Mouse (Mus musculus) regulatory T cell (primary cell): ENCODE data around the gene Tmco3.

Experiments used
- in situ Hi-C: fragments of 300-600 bp; cut with MboI, MseI; formaldehyde crosslinking; loops from one replicate; pipeline ENCODE4 v1.15.1; 2025; ENCODE audit warnings: high pct_unique_total_duplicates

The Tmco3 gene

GRCm38 (mm10) chr8:13305884-13306283 is 17.9 kb downstream of the Tmco3 start:
- in situ Hi-C loops: no loop called here

DNA sequence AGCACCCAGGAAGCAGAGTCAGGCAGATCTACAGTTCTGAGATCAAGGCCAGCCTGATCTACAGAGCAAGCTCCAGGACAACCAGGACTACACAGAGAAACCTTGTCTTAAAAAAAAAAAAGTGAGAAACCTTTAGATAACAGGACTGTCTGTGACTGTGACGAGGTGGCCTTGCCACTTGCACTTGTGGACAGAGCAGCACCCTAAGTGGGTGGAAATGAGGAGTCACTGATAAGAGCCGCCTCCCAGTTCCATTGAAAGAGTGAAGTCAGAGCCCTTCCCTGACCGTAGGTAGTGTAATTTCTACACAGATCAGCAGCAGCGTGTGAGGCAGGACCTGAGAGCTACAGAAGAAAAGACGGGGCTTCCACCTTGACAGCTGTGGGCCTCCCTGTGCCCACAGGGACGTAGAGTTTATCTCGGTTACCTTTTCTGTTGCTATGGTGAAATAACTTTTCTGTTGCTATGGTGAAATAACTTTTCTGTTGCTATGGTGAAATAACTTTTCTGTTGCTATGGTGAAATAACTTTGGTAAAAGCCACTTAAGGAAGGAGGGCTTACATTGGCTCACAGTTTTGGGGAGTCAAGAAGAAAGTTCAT is 18.4 kb downstream of the Tmco3 start:
- in situ Hi-C loops: no loop called here

DNA sequence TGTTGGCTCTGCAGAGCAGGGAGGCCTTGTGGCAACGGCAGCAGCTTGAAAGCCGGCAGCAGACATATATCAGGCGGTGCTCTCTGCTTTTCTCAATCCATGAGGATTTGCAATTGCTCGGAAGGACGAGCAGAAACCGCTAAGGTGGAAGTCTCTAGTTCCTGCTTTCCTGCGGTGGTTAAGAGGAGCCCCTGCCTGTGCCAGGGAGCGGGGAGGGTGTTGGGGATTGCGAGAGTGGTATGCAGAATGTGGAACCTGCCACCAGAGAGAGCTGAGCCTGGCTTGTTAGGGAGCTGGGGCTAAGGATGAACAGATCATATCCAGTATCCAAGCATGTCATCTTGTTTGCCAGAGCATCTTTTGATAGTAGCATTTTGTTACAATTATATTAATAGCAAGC is 18.9 kb downstream of the Tmco3 start:
- in situ Hi-C loops: no loop called here

GRCm38 (mm10) chr8:13314922-13315321 is 26.9 kb downstream of the Tmco3 start:
- in situ Hi-C loops: no loop called here

GRCm38 (mm10) chr8:13316671-13317070 is 28.7 kb downstream of the Tmco3 start:
- in situ Hi-C loops: no loop called here

GRCm38 (mm10) chr8:13326598-13326997 is 38.6 kb downstream of the Tmco3 start:
- in situ Hi-C loops: no loop called here

DNA sequence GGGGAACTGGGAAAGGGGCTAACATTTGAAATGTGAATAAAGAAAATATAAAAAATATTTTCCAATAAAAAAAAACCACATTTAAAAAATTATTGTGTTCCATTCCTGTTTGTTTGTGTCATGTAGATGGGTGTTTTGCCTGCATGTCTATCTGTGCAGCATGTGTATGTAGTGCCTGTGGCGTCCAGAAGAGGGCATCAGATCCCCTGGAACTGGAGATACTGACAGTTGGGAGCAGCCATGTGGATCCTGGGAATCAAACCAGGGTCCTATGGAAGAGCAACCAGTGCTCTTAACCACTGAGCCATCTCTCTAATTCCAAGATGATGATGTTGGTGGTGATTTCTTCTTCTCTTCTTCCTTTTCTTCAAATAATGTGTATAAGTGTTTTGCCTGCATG is 46.7 kb downstream of the Tmco3 start:
- in situ Hi-C loops: loop anchor here (5.0 kb wide), 1 partner anchor 227 kb away; the partner anchor contains the start of genes Cul4a and Pcid2

- in situ Hi-C loops: loop anchor here (5.0 kb wide), 1 partner anchor 230 kb away; the partner anchor contains the start of genes Cul4a and Pcid2
These were observed 49.3 kb downstream of the Tmco3 start for GRCm38 (mm10) chr8:13337245-13337644.

- in situ Hi-C loops: loop anchor here (5.0 kb wide), 1 partner anchor 230 kb away; the partner anchor contains the start of genes Cul4a and Pcid2
These were observed 49.7 kb downstream of the Tmco3 start for GRCm38 (mm10) chr8:13337678-13338077.

DNA sequence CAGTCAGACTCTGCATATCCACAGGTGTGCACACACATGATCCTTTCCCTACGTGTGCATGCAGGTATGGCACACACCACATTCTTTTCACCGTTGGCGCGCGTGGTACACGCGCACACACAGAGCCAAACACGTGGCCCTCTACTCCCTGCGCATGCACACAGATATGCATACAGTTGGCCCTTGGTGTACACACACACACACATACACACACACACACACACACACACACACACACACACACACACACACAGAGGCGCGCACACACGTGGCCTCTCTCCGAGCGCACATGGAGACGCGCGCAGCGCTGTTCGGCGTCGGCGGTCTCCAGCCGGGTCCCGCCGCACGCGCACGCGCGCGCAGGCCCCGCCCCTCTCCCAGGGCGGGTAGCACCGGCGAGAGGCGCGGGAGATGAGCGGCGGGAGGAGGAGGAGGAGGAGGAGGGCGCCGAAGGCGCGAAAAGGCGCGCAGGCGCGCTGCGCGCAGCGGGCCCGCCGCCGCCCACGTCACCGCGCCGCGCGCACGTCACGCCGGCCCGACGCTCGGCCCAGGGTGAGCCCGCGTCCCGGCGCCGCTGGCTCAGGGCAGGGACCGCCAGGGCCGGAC is 50.4 kb downstream of the Tmco3 start, which contains the start of gene Tfdp1:
Gene Tfdp1, plus strand, starts transcription at position 497 of the 606 bp plus-strand sequence.
- in situ Hi-C loops: loop anchor here (5.0 kb wide), 1 partner anchor 231 kb away; the partner anchor contains the start of genes Cul4a and Pcid2

- in situ Hi-C loops: loop anchor here (5.0 kb wide), 1 partner anchor 232 kb away; the partner anchor contains the start of genes Cul4a and Pcid2
These were observed 51.1 kb downstream of the Tmco3 start for GRCm38 (mm10) chr8:13338901-13339645.

DNA sequence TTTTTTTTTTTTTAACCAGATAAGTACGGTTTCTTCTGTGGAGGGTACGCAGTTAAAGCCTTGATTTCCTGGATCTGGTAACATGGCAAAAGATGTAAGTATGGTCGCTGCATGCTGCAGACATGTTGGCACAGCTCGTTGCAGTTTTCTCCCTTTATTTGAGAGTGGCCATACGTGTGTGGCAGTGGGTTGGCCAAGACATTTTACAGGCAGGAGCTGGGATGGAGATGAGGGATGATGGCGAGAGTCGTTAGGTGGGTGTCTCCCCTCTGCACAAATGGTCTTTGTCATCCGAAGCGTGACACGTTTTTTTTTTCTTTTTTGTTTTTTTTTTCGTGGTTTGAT is 51.6 kb downstream of the Tmco3 start:
- in situ Hi-C loops: loop anchor here (5.0 kb wide), 1 partner anchor 232 kb away; the partner anchor contains the start of genes Cul4a and Pcid2

DNA sequence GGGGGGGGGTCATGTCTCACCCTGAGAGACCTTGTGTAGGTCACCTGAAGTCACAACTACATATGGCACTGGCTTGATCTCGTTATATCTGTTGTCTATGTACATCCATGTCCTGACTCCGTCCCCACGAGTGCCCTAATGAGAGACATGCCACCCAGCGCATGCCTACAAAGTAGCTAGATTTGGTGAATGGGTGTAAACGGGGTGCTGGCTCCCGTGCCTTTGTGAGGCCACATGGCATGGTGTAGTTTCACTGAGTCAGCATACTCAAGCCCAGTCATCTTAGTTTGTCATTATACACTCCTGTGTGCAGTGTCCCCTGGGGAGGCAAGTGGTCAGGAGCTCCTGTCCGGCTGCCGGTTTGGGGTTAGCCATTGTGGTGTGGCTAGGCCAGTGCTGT is 52.7 kb downstream of the Tmco3 start:
- in situ Hi-C loops: no loop called here

DNA sequence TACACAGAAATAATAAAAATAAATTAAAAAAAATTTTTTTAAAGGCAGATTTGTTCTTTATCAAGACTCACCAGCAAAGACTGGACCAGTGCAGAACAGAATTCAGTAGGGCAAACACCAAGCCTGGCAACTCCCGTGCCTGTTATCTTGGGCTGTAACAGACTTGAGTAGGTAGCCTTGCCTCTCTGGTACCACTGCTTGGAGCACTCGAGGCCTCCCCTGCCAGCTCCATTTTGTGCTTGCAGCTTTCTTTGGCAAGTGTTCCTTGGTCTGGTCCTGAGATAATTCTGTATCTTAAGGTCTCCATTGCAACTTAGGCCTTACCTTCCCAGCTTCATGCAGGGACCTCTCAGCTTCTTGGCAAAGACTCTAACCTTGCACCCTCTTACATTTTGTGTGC is 54.4 kb downstream of the Tmco3 start:
- in situ Hi-C loops: no loop called here

DNA sequence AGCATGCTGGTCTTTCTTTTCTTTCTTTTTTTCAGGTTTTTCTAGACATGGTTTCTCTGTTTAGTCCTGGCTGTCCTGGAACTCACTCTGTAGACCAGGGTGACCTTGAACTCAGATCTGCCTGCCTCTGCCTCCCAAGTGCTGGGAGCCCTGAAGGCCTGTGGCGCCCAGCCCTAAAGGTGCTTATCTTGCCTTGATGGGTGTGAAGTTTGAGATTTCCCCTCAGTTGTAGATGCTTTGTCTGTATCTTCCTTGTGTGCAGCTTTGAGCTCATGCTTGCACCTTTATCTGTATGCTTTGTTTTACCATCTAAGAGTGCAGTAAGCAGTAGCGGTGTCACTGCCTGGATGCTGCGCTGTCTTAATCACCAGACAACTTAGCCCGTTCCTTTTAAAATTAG is 55.1 kb downstream of the Tmco3 start:
- in situ Hi-C loops: no loop called here

GRCm38 (mm10) chr8:13350052-13350451 is 62.1 kb downstream of the Tmco3 start:
- in situ Hi-C loops: no loop called here

GRCm38 (mm10) chr8:13351593-13351992 is 63.6 kb downstream of the Tmco3 start:
- in situ Hi-C loops: no loop called here

DNA sequence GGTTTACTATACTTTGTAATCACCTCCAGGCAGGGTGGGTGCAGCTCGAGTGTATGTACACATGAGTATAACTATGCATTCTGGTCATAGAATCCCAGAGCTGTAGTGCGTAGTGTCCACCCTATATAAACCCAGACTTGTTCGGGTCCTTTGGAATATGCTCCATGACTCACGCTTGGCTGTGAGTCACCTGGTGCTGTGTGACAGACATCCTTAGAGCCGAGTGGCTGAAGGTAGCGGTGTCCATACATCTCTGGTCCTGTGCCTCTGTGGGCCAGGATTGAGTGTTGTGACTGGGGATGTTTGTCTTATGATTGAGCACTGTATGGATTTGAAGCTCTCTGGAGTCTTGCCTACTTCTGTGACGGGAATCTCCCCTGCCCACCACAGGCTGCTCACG is 64.6 kb downstream of the Tmco3 start:
- in situ Hi-C loops: no loop called here

- in situ Hi-C loops: no loop called here
These were observed 65.3 kb downstream of the Tmco3 start for GRCm38 (mm10) chr8:13353155-13353833.

- in situ Hi-C loops: no loop called here
These were observed 65.9 kb downstream of the Tmco3 start for GRCm38 (mm10) chr8:13353883-13354282.

GRCm38 (mm10) chr8:13356221-13356620 is 68.2 kb downstream of the Tmco3 start:
- in situ Hi-C loops: no loop called here

DNA sequence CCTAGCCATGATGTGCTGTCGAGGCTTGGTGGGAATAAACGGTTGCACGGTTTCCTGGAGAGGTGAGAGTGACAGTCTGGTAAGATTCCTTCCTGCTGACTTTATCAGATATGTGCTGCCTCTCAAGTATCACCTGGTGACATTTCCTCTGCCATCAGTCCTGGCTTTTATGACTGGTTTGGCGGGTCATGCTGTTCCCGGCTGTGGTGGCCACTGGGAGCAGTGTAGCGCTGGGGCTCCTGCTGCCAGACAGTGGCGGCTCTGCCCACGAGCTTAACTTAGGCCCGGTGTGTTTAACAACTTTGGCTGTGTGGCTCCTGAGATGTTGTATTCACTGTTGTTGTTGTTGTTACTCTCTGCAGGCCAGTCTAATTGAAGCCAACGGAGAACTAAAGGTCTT is 68.7 kb downstream of the Tmco3 start:
- in situ Hi-C loops: no loop called here
